Mouse (Mus musculus): ENCODE measurements around the gene Pidd1. TPM values are rescaled to one million over a fixed set of nuclear protein-coding genes. Genes with fewer than 3 reads are reported as not detected.

Pidd1 gene
- polyA plus RNA-seq, 1 experiment: 5.6 TPM

DNA sequence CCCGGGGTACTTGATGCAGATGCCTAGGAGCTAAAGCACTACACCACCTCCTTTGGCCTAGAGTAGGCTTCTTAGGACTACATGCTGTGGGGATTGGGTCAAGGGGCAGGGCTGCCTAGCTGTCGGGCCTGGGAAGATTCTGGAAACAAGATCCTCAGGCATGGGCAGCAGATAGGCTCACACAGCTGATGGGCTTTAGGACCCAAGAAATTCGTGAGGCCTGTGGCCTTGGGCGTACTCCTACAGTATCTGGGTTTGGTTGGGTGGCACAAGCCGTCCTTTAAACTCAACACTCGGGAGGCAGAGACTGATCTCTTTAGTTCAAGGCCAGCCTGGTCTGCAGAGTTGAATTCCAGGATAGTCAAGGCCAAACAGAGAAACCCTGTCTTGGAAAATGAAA, 28.4 kb upstream of the Pidd1 start:
- no peaks in the 10 kb centered on the region; the same call in 1 of the 2 replicates for H3K36me3 ChIP-seq (ENCODE audit: control insufficient read depth, insufficient read depth, low read length)
- H3K27ac ChIP-seq (ENCODE audit: control insufficient read depth, insufficient read depth, low read depth, low read length): no peak overlapping the region
- no peaks in the 10 kb centered on the region for H3K27me3 ChIP-seq (ENCODE audit: control insufficient read depth, insufficient read depth, low read length)
- H3K4me3 ChIP-seq (ENCODE audit: control insufficient read depth, low read depth, low read length): no peak overlapping the region
- peaks cover 39% of the 10 kb centered on the region for H3K4me1 ChIP-seq (ENCODE audit: control insufficient read depth, insufficient read depth, low read length)
- TF ChIP-seq CTCF (IDR thresholded peaks at IDR 0.05; ENCODE audit: control insufficient read depth, insufficient read depth, insufficient replicate concordance, low read depth, low read length) (no peak), POLR2A (IDR thresholded peaks at IDR 0.05; ENCODE audit: control insufficient read depth, low read depth, low read length) (no peak)

- no peaks in the 10 kb centered on the region for H3K27me3 ChIP-seq (ENCODE audit: control insufficient read depth, insufficient read depth, low read length)
- H3K36me3 ChIP-seq (ENCODE audit: control insufficient read depth, insufficient read depth, low read length): no peaks in the 10 kb centered on the region; the same call in 1 of the 2 replicates
- TF ChIP-seq POLR2A (IDR thresholded peaks at IDR 0.05; ENCODE audit: control insufficient read depth, low read depth, low read length): no peak
- no peak for TF ChIP-seq CTCF (IDR thresholded peaks at IDR 0.05; ENCODE audit: control insufficient read depth, insufficient read depth, insufficient replicate concordance, low read depth, low read length)
- no peak overlapping the region for H3K4me3 ChIP-seq (ENCODE audit: control insufficient read depth, low read depth, low read length)
- H3K4me1 ChIP-seq (ENCODE audit: control insufficient read depth, insufficient read depth, low read length): peaks cover 38% of the 10 kb centered on the region
- H3K27ac ChIP-seq (ENCODE audit: control insufficient read depth, insufficient read depth, low read depth, low read length): no peak overlapping the region
These were observed 27.4 kb upstream of the Pidd1 start for GRCm38 (mm10) chr7:141471236-141471635.

GRCm38 (mm10) chr7:141470637-141470944, 26.8 kb upstream of the Pidd1 start:
- Histone ChIP-seq H3K4me1 (ENCODE audit: control insufficient read depth, insufficient read depth, low read length) (peaks cover 33% of the 10 kb centered on the region), H3K27me3 (ENCODE audit: control insufficient read depth, insufficient read depth, low read length) (no peaks in the 10 kb centered on the region), H3K4me3 (ENCODE audit: control insufficient read depth, low read depth, low read length) (no peak overlapping the region), H3K27ac (ENCODE audit: control insufficient read depth, insufficient read depth, low read depth, low read length) (no peak overlapping the region), H3K36me3 (ENCODE audit: control insufficient read depth, insufficient read depth, low read length) (no peaks in the 10 kb centered on the region; the same call in 1 of the 2 replicates)
- TF ChIP-seq POLR2A (IDR thresholded peaks at IDR 0.05; ENCODE audit: control insufficient read depth, low read depth, low read length) (no peak; the same call in 1 of the 2 replicates), CTCF (IDR thresholded peaks at IDR 0.05; ENCODE audit: control insufficient read depth, insufficient read depth, insufficient replicate concordance, low read depth, low read length) (no peak)

GRCm38 (mm10) chr7:141469901-141470636, 26.2 kb upstream of the Pidd1 start:
- TF ChIP-seq POLR2A (IDR thresholded peaks at IDR 0.05; ENCODE audit: control insufficient read depth, low read depth, low read length) (peak; percentile 11; the same call in 1 of the 2 replicates), CTCF (IDR thresholded peaks at IDR 0.05; ENCODE audit: control insufficient read depth, insufficient read depth, insufficient replicate concordance, low read depth, low read length) (no peak)
- peaks cover 34% of the 10 kb centered on the region for H3K4me1 ChIP-seq (ENCODE audit: control insufficient read depth, insufficient read depth, low read length)
- H3K36me3 ChIP-seq (ENCODE audit: control insufficient read depth, insufficient read depth, low read length): no peaks in the 10 kb centered on the region; the same call in 1 of the 2 replicates
- H3K27ac ChIP-seq (ENCODE audit: control insufficient read depth, insufficient read depth, low read depth, low read length): no peak overlapping the region
- H3K4me3 ChIP-seq (ENCODE audit: control insufficient read depth, low read depth, low read length): no peak overlapping the region
- H3K27me3 ChIP-seq (ENCODE audit: control insufficient read depth, insufficient read depth, low read length): no peaks in the 10 kb centered on the region

GRCm38 (mm10) chr7:141469352-141469751, 25.5 kb upstream of the Pidd1 start:
- H3K4me3 ChIP-seq (ENCODE audit: control insufficient read depth, low read depth, low read length): no peak overlapping the region
- H3K4me1 ChIP-seq (ENCODE audit: control insufficient read depth, insufficient read depth, low read length): peaks cover 40% of the 10 kb centered on the region
- TF ChIP-seq CTCF (IDR thresholded peaks at IDR 0.05; ENCODE audit: control insufficient read depth, insufficient read depth, insufficient replicate concordance, low read depth, low read length) (no peak), POLR2A (IDR thresholded peaks at IDR 0.05; ENCODE audit: control insufficient read depth, low read depth, low read length) (no peak)
- peak overlapping the region; percentile 42 for H3K27ac ChIP-seq (ENCODE audit: control insufficient read depth, insufficient read depth, low read depth, low read length)
- H3K36me3 ChIP-seq (ENCODE audit: control insufficient read depth, insufficient read depth, low read length): no peaks in the 10 kb centered on the region; the same call in 1 of the 2 replicates
- H3K27me3 ChIP-seq (ENCODE audit: control insufficient read depth, insufficient read depth, low read length): no peaks in the 10 kb centered on the region

DNA sequence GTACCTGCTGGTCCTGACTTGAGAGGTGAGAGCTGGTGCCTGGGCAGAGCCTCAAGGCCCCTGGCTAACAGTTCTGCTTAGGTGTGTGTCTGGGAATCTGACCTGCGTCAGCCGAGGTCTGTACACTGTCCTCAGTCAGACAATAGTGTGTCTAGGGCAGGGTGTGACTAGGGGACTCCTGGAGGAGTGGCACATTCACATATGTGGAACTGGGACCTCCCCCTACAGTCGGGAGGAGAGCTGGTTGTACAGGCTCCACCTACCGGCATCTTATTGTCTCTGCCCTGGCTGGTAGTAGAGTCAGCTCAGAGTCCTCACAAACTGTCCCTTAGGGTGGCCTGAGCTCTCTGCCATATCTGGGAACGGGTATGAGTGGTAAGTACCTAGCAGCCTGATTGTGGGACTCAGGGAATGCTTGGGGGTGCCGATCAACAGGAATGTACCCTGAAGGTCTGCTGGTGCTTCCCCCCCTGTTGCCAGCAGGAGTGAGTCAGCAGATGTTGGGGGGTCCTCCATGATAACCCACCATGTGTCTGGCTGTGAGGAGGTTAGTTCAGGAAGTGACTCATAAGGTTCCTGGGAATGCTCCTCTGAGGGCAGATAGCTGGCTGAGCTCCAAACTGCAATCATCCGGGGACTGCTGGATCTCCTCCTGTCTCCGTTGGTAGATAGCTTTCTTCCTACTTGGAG, 24.8 kb upstream of the Pidd1 start:
- peaks cover 44% of the 10 kb centered on the region for H3K4me1 ChIP-seq (ENCODE audit: control insufficient read depth, insufficient read depth, low read length)
- H3K36me3 ChIP-seq (ENCODE audit: control insufficient read depth, insufficient read depth, low read length): no peaks in the 10 kb centered on the region; the same call in 1 of the 2 replicates
- H3K4me3 ChIP-seq (ENCODE audit: control insufficient read depth, low read depth, low read length): peak overlapping the region; percentile 87
- TF ChIP-seq POLR2A (IDR thresholded peaks at IDR 0.05; ENCODE audit: control insufficient read depth, low read depth, low read length) (no peak; the same call in 1 of the 2 replicates), CTCF (IDR thresholded peaks at IDR 0.05; ENCODE audit: control insufficient read depth, insufficient read depth, insufficient replicate concordance, low read depth, low read length) (no peak)
- peak overlapping the region; percentile 58 for H3K27ac ChIP-seq (ENCODE audit: control insufficient read depth, insufficient read depth, low read depth, low read length)
- H3K27me3 ChIP-seq (ENCODE audit: control insufficient read depth, insufficient read depth, low read length): no peaks in the 10 kb centered on the region

GRCm38 (mm10) chr7:141468164-141468521, 24.3 kb upstream of the Pidd1 start:
- no peaks in the 10 kb centered on the region for H3K27me3 ChIP-seq (ENCODE audit: control insufficient read depth, insufficient read depth, low read length)
- no peak for TF ChIP-seq CTCF (IDR thresholded peaks at IDR 0.05; ENCODE audit: control insufficient read depth, insufficient read depth, insufficient replicate concordance, low read depth, low read length)
- TF ChIP-seq POLR2A (IDR thresholded peaks at IDR 0.05; ENCODE audit: control insufficient read depth, low read depth, low read length): no peak
- H3K4me3 ChIP-seq (ENCODE audit: control insufficient read depth, low read depth, low read length): peak overlapping the region; percentile 87
- no peaks in the 10 kb centered on the region; the same call in 1 of the 2 replicates for H3K36me3 ChIP-seq (ENCODE audit: control insufficient read depth, insufficient read depth, low read length)
- peaks cover 47% of the 10 kb centered on the region for H3K4me1 ChIP-seq (ENCODE audit: control insufficient read depth, insufficient read depth, low read length)
- peak overlapping the region; percentile 58 for H3K27ac ChIP-seq (ENCODE audit: control insufficient read depth, insufficient read depth, low read depth, low read length)

Data from testis, adult 2 months (tissue).